Mouse (Mus musculus) kidney, postnatal 0 days (tissue): ENCODE measurements around the gene Slc22a23. TPM values are rescaled to one million over a fixed set of nuclear protein-coding genes. Genes with fewer than 3 reads are reported as not detected.

Experiments used
- ATAC-seq: fragments of 200-750 bp; cut with Nextera tagmentation; replicated peaks from 2 replicates; pipeline ENCODE4 v1.8.0; 2017; ENCODE audit warnings: low read depth, moderate number of reproducible peaks, moderate TSS enrichment, moderate library complexity; ENCODE audit not compliant: low FRiP score
- DNase-seq: peaks from one replicate; pipeline ENCODE4 v3.0.0-alpha.2; 2016; ENCODE audit warnings: low spot score
- H3K27ac ChIP-seq: fragments of 300-500 bp; sonication (generic); 2 replicates; pipeline ENCODE4 v1.5.1; 2014; ENCODE audit warnings: mild to moderate bottlenecking
- H3K27me3 ChIP-seq: fragments of 300-500 bp; sonication (generic); 2 replicates; pipeline ENCODE4 v1.6.1; 2014; ENCODE audit warnings: low read length, mixed read lengths; ENCODE audit not compliant: insufficient read depth
- H3K36me3 ChIP-seq: fragments of 300-500 bp; sonication (generic); 2 replicates; pipeline ENCODE4 v1.6.1; 2014; ENCODE audit warnings: low read length, mixed read lengths; ENCODE audit not compliant: insufficient read depth
- H3K4me1 ChIP-seq: fragments of 300-500 bp; sonication (generic); replicated peaks from 2 replicates; pipeline ENCODE4 v1.6.1; 2014; ENCODE audit warnings: antibody characterized with exemption, low read length, mixed read lengths; ENCODE audit not compliant: insufficient read depth
- H3K4me2 ChIP-seq: fragments of 300-500 bp; sonication (generic); 2 replicates; pipeline ENCODE4 v1.6.1; 2014; ENCODE audit warnings: mild to moderate bottlenecking, low read length, moderate library complexity, mixed read lengths
- H3K4me3 ChIP-seq: fragments of 300-500 bp; sonication (generic); replicated peaks from 2 replicates; pipeline ENCODE4 v1.5.1; 2014; ENCODE audit warnings: low read depth, low read length
- H3K9ac ChIP-seq: fragments of 300-500 bp; sonication (generic); 2 replicates; pipeline ENCODE4 v1.6.1; 2014; ENCODE audit warnings: low read depth, low read length
- H3K9me3 ChIP-seq: fragments of 300-500 bp; sonication (generic); replicated peaks from 2 replicates; pipeline ENCODE4 v1.6.1; 2016; ENCODE audit warnings: low read length, inconsistent platforms, mixed read lengths
- CTCF ChIP-seq: IDR thresholded peaks from 2 replicates; pipeline ENCODE4 v1.5.1; 2016; ENCODE audit warnings: antibody characterized with exemption, low read depth, mild to moderate bottlenecking, moderate library complexity
- WGBS: fragments of 180-500 bp; shearing (Covaris S2); extraction: QIAGEN DNeasy Blood & Tissue Kit; methylation state at CpG from one replicate; pipeline ENCODE4 v1.1.7; 2014; 5-methylcytosine and 5-hydroxymethylcytosine counted together
- polyA plus RNA-seq: library from polyadenylated mRNA; unstranded; fragments of >200 nt; fragmentation: Nextera tagmentation; extraction: Ambion mirVana; gene quantifications from 2 replicates; pipeline ENCODE4 v1.2.1, GENCODE M21; 2015

The Slc22a23 gene
- polyA plus RNA-seq, 1 experiment from 2014 or later = 4.3 TPM

GRCm38 (mm10) chr13:34331399-34332186, 13.4 kb downstream of the Slc22a23 start:
- H3K4me3 ChIP-seq = no peak overlapping the region
- WGBS = 90% methylated on average over 7 of the region's 7 CpGs
- H3K9ac ChIP-seq = no peak overlapping the region
- H3K27me3 ChIP-seq = no peaks in the 10 kb centered on the region
- no peaks in the 10 kb centered on the region for H3K9me3 ChIP-seq
- DNase-seq (no peak), ATAC-seq (no peak)
- H3K4me1 ChIP-seq = no peaks in the 10 kb centered on the region
- H3K27ac ChIP-seq = no peak overlapping the region
- no peak for TF ChIP-seq CTCF
- H3K4me2 ChIP-seq = no peak overlapping the region
- no peaks in the 10 kb centered on the region for H3K36me3 ChIP-seq

DNA sequence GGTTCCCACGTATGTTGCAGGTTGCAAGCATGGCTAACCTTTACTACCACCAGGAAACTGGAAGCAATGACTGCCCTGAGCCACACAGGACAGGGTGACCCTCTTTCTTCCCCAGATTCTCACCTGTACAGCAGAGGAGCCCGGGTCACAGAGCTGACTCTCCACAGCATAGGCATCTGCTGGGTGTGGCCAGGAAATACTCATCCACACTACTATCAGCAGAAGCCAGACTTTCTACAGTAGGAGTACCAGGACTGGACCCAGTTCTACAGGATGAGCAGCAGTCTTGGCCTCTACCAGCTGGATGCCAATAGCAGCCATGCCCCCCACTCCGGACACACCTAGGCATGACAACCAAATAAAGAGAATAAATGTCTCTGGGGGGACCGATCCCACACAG, 15.4 kb downstream of the Slc22a23 start:
- TF ChIP-seq CTCF = no peak
- Histone ChIP-seq H3K27ac (no peak overlapping the region), H3K4me2 (no peak overlapping the region), H3K27me3 (no peaks in the 10 kb centered on the region), H3K4me1 (no peaks in the 10 kb centered on the region), H3K36me3 (no peaks in the 10 kb centered on the region), H3K9me3 (no peaks in the 10 kb centered on the region), H3K9ac (no peak overlapping the region), H3K4me3 (no peak overlapping the region)
- 82% methylated on average over 4 of the region's 4 CpGs for WGBS
- no peak for DNase-seq
- no peak for ATAC-seq

DNA sequence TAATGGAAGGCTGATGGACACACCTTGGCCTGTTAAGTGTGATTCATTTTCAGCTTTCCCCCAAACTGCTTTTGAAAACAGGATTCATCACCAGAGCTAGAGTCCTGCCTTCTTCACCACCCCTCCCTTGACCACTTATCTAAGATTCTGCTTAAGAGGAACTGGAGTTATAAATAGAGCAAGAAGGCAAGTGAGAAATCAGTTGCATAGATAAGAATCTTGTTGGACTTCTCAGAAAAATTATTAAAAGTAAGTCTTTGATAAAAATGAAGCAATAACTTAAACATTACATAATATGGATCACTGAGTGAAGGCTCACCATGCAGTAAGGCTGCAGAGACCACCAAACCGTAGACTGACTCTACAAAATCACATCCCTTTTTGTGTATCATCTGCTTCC, 18.0 kb downstream of the Slc22a23 start:
- DNase-seq (no peak), ATAC-seq (no peak)
- Histone ChIP-seq H3K4me3 (no peak overlapping the region), H3K27ac (no peak overlapping the region), H3K4me2 (no peak overlapping the region), H3K9me3 (no peaks in the 10 kb centered on the region), H3K9ac (no peak overlapping the region), H3K36me3 (no peaks in the 10 kb centered on the region), H3K4me1 (no peaks in the 10 kb centered on the region), H3K27me3 (no peaks in the 10 kb centered on the region)
- 80% methylated on average over 1 of the region's 1 CpGs for WGBS
- no peak for TF ChIP-seq CTCF

DNA sequence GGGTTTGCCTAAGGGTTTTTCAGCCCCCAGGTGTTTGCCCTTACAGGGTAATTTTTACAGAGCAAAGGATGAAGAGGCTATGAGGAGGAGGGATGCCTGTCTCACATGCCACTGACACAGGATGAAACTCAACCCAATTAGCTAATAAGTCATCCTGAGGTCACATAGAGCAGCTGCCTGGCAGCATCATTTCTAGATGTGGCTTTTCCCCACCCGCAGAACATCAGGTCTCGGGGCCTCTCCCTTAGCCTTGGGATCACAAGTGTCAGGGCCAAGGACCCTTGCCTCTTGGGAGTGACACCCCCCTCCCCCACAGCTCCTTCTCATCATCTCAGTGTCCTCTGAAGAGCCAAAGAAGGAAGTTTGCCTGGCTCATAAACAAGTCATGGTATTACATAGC, 21.6 kb downstream of the Slc22a23 start:
- 50% methylated on average over 2 of the region's 2 CpGs for WGBS
- ATAC-seq = no peak
- Histone ChIP-seq H3K27ac (no peak overlapping the region), H3K4me3 (no peak overlapping the region), H3K9me3 (no peaks in the 10 kb centered on the region), H3K4me2 (no peak overlapping the region), H3K9ac (no peak overlapping the region), H3K27me3 (no peaks in the 10 kb centered on the region), H3K36me3 (no peaks in the 10 kb centered on the region), H3K4me1 (no peaks in the 10 kb centered on the region)
- no peak for DNase-seq
- TF ChIP-seq CTCF = no peak

DNA sequence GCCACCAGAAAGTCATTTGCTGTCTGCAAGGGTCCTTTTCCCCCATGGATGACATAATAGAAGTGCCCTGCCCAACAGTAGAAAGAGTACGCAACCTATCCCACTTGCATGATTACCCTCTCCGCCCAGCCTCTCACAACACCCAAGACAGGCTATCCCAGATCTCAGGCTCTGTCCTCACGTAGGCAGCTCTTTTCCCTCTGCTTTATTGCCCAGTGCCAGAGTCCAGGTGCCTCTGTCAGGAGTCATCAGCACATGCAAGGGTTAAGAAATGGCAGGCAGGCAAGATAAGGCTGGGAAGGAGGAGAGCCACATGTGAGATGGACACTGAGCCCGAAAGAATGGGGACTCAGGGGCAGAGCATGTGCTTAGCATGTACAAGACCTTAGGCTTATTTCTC, 24.5 kb downstream of the Slc22a23 start:
- ATAC-seq = no peak
- WGBS = 88% methylated on average over 4 of the region's 4 CpGs

GRCm38 (mm10) chr13:34317051-34317450, 27.9 kb downstream of the Slc22a23 start:
- peak; percentile 65 for ATAC-seq
- Histone ChIP-seq H3K9me3 (no peaks in the 10 kb centered on the region), H3K4me3 (no peak overlapping the region), H3K36me3 (no peaks in the 10 kb centered on the region), H3K27me3 (no peaks in the 10 kb centered on the region), H3K4me1 (no peaks in the 10 kb centered on the region), H3K4me2 (no peak overlapping the region), H3K9ac (no peak overlapping the region), H3K27ac (no peak overlapping the region)
- WGBS = 63% methylated on average over 4 of the region's 4 CpGs
- DNase-seq = no peak
- TF ChIP-seq CTCF = no peak

More for the DNA sequence above, 24.5 kb downstream of the Slc22a23 start:
- no peak overlapping the region for H3K4me2 ChIP-seq
- H3K36me3 ChIP-seq = no peaks in the 10 kb centered on the region
- H3K27me3 ChIP-seq = no peaks in the 10 kb centered on the region
- TF ChIP-seq CTCF = no peak
- no peak overlapping the region for H3K9ac ChIP-seq
- no peak overlapping the region for H3K4me3 ChIP-seq
- no peak for DNase-seq
- H3K4me1 ChIP-seq = no peaks in the 10 kb centered on the region
- no peak overlapping the region for H3K27ac ChIP-seq
- H3K9me3 ChIP-seq = no peaks in the 10 kb centered on the region

GRCm38 (mm10) chr13:34316511-34316910, 28.5 kb downstream of the Slc22a23 start:
- no peaks in the 10 kb centered on the region for H3K27me3 ChIP-seq
- no peak for TF ChIP-seq CTCF
- no peaks in the 10 kb centered on the region for H3K36me3 ChIP-seq
- 86% methylated on average over 6 of the region's 6 CpGs for WGBS
- no peak overlapping the region for H3K4me3 ChIP-seq
- no peak overlapping the region for H3K27ac ChIP-seq
- no peaks in the 10 kb centered on the region for H3K9me3 ChIP-seq
- H3K4me2 ChIP-seq = no peak overlapping the region
- ATAC-seq (no peak), DNase-seq (no peak)
- no peak overlapping the region for H3K9ac ChIP-seq
- no peaks in the 10 kb centered on the region for H3K4me1 ChIP-seq
